Mouse (Mus musculus): ENCODE measurements around the gene Slc16a1.

DNA sequence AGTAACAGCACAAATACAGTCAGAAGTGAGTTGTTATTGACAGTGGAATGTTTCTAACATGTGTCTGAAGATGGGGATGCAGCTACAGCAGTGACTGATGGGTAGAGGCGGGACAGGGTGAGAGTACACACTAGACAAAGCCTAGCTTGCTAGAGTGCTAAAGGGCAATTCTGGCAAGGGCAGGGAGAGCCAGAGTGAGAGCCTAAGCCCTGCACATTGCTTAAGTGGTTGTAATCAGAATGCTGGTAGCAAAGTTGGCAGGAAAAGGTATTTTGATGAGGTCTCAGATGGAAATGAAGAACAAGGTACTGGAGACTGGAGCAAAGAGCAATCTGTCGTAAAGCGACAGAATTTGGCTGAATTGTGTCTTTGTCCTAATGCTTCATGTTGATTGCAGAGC is 26.5 kb upstream of the Slc16a1 start:
- no peak for TF ChIP-seq CTCF (IDR thresholded peaks at IDR 0.05; ENCODE audit: borderline replicate concordance, control insufficient read depth, extremely low read depth, insufficient read depth, low read length, poor library complexity)
- no peak for TF ChIP-seq POLR2A (IDR thresholded peaks at IDR 0.05; ENCODE audit: control insufficient read depth, extremely low read depth, insufficient read depth, low read length, poor library complexity)

Data from thymus, adult 2 months (tissue).